Mouse (Mus musculus): ENCODE results near the gene Itgal.
A peak's percentile ranks its signal among the peaks of the same experiment; 100 is the strongest.
"Not testable (repeated sequence)": the region's sequence is repeated elsewhere in the genome, so short reads cannot be mapped to it uniquely, and the experiment has no call there.

The Itgal gene

DNA sequence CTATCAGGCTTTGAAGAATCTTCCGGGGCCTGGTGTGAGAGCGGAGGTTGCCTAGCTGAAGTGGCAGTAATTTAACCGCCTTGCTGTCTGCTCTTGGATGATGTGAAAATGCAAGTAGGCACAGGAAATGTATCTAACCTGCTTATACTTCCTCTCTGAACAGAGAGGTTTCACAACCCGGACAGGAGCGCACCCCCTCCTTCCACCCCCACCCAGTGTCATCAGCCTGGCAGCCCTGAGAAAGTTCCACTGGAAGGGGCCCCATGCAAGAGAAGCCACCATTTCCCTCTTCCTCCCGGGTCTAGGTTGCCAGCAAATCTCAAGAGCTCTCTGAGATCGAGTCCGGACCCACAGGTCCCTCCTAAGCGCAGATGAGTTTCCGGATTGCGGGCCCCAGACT, at the start of gene Itgal:
Itgal (plus strand) TSS at position 163 of the 400 bp plus-strand sequence.
- DNase-seq (ENCODE audit: low spot score in 2 of 2) = no peak

DNA sequence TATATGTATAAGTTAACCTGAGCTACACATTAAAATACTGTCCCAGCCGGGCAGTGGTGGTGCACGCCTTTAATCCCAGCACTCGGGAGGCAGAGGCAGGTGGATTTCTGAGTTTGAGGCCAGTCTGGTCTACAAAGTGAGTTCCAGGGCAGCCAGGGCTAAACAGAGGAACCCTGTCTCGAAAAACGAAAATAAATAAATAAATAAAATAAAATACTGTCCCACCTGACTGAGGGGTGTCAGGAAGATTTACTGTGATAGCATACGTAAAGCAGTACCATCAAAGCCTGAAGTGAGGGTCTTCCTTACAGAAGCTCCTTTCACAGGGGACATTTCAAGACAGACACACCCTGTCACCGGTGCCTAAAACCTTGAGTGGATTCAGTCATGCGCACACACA, 45.5 kb upstream of the Itgal start:
- DNase-seq (ENCODE audit: low spot score in 2 of 2) = not testable (repeated sequence)

DNA sequence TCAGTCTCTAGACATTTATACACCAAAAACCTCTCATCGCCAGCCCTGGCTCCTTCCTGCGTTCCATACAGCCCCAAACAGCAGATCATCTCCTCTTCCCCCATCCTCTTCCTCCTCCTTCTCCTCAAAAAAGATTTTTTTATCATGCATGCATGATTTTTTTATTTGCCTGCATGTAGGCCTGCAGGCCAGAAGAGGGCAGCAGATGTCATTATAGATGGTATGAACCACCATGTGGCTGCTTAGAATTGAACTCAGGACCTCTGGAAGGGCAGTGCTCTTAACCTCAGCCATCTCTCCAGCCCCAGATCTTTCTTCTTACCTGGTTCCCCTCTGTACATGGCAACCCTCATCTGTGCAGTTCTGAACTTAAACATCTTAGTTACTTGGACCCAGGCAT, 43.6 kb upstream of the Itgal start:
- no peak for DNase-seq (ENCODE audit: low spot score in 2 of 2)

DNA sequence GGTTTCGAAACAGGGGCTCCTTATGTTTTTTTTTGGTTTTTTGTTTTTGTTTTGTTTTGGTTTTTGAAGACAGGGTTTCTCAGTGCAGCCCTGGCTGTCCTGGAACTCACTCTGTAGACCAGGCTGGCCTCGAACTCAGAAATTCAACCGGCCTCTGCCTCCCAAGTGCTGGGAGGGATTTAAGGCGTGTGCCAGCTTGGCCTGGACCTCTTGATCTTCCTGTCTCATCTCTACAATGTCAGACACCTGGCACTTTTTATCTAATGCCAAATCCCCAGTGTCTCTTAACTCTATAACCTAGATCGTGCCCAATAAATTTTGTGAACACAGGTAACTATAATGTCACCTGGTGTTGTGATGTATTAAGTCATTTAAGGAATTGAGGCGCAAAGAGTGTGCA, 42.7 kb upstream of the Itgal start:
- DNase-seq (ENCODE audit: low spot score in 2 of 2) = no peak

DNA sequence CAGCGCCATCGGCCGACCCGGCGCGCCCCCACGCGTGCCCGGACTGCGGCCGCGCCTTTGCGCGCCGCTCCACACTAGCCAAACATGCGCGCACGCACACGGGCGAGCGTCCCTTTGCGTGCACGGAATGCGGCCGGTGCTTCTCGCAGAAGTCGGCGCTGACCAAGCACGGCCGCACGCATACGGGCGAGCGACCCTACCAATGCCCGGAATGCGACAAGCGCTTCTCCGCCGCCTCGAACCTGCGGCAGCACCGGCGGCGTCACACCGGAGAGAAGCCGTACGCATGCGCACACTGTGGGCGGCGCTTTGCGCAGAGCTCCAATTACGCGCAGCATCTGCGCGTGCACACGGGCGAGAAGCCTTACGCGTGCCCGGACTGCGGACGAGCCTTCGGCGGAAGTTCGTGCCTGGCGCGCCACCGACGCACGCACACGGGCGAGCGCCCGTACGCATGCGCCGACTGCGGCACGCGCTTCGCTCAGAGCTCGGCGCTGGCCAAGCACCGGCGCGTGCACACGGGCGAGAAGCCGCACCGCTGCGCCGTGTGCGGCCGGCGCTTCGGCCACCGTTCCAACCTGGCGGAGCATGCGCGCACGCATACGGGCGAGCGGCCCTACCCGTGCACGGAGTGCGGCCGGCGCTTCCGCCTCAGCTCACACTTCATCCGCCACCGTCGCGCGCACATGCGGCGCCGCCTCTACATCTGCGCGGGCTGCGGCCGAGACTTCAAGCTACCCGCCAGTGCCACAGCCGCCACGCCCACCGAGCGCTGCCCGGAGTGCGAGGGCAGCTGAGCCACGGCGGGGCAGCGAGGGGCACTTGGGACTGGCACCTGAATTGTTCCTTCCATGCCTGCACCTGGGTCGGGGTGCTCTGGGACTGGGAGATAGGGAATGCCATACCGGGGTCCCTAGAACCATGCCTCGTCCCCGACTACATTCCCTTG, 42.0 kb upstream of the Itgal start:
- DNase-seq (ENCODE audit: low spot score in 2 of 2) = peak; percentile 90 to 94

DNA sequence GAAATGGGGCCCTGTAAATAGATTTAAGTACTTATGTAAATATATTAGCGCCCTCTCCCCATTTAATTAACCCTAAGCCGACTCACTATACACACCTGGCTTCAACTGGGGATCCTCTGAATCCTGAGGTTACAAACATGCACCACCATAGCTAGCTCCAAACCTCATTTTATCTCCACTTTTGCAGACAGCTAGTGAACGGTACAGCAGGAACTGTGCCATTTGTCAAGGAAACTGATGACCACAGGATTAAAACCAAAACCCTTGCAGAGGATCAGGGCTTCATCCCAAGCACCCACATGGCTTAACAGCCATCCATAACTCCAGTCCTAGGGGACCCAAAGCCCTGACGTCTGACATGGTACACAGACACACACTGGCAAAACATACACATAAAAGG, 41.1 kb upstream of the Itgal start:
- DNase-seq (ENCODE audit: low spot score in 2 of 2) = no peak

DNA sequence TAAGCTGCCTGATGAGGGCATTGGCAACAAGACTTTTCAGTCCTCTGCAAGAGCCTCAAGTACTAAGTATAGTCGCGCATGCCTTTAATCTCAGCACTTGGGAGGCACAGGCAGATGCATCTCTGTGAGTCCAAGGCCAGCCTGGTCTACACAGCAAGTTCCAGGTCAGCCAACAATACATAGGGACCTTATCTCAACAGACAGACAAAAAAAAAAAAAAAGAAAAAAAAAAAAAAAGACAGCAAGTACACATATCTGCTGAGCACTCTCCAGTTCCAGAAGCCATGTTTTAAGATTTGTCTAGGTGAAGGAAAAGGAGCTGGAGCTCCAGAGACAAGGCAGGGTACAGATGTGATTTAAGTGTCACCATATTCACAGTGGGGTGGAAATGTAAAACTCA, 40.1 kb upstream of the Itgal start:
- DNase-seq (ENCODE audit: low spot score in 2 of 2) = no peak

DNA sequence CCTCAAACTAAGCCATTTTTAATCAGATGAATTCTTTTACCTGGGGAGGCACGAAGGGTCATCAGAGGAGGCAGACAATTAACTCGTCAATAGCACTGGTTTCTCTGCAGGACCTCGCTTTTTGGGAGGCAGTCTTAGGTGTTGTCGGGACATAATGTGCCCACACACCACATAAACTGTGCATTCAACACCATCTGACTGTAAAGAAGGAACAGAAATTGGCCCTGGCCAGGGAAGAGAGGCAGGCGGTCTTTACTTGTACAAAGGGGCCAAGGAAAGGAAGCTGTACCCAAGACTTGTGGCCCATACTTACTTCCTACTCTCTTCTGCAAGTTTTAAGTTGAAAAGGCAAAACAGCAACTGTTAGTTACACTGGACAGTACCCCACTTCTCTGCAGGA, 39.5 kb upstream of the Itgal start:
- DNase-seq (ENCODE audit: low spot score in 2 of 2) = no peak

DNA sequence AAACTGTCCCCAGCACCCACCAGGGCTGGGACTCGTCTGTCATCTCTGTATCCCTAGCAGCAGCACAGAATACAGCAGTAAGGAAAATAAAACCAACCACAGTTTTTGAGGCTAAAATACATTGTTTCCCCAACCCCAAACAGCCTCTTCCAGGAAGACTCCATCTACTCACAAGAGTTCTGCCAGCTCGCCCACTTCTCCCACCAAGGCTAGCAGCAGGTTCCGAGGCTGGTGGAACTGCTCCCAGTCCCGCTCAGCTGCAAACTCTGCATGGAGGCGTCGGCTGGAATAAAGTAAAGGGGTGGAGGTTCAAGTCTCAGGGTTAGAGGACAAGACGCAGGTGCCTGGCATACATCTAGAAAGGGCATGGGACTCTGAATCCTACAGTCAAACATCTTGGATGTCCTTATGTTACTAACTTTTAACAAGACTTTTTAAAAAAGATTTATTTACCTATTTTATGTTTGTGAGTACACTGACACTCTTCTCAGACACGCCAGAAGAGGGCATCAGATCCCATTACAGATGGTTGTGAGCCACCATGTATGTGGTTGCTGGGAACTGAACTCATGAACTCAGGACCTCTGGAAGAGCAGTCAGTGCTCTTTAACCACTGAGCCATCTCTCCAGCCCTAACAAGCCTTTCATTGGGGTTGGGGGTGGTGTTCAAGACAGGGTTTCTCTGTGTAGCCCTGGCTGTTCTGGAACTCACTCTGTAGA, 36.7 kb upstream of the Itgal start:
- DNase-seq (ENCODE audit: low spot score in 2 of 2) = no peak

DNA sequence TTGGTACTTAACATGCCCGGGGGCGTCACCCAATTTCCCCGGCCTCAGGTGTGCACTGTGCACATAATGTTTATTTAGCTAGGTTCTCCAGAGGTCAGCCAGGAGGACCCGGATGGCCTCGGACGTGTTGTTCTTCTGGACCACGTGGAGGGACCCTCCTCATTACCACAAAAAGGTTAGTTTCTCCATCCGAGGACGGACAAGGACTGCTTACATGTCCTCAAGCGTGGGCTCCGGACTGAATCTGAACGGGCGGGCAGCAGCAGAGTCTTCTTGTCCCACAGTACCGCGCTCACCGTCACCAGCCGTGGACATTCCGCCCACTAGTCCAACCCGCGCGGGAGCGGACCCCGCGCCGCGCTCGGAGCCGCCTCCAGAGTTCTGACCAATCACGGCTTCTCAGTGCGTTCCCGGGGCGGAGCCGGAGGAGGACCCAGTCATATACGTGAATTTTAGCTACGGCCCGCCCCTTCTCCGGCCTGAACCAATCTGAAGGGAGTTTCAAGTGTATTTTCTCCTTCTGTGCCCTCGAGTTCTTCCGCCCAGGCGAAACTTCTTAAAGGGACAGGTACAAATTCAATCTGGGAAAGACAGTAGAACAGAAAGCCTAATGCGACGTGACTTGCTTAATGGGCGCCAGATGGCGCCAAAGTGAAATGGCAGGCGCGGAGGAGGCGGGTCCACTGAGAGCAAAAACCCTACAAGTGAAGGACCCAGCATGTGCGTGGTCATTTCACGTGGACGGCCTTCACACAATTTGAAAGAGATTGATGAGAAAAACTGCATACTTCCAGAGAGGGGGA, 35.5 kb upstream of the Itgal start, which contains the start of gene Dctpp1:
Dctpp1 (minus strand) TSS at position 401 of the 803 bp plus-strand sequence.
- peak; percentile 96 to 97 for DNase-seq (ENCODE audit: low spot score in 2 of 2)

DNA sequence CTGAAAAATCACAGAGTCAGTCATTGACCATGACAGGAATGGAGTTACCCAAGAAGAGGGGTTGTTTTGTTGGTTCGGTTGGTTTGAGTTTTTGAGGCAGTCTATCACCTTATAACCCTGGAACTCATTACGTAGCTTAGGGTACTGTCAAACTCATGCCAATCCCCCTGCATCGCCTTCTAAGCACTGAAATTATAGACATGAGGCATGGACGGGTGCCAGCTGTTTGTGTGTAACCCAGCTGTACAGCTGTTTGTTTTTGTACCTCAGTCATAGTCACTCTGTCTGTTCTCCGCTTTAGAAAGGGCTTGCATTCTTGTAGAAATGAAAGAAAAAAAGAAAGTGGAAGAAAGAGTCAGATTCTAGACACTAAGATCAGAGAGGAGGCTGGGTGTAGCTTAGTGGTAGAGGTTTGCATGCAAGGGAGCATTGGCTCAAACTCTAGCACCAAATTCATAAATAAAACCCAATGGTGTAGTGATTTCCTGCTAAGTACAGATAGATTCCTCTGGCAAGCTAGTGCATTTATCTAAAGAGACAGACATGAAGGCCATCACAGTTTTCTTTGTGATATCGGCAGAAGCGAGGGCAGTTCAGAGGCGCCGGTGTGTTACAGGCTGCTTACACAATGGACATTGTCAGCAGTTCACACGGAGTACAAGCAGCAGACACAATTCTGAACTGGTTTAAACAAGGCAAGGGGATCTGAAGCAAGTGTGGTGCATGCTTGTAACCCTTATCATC, 33.7 kb upstream of the Itgal start:
- no peak for DNase-seq (ENCODE audit: low spot score in 2 of 2)

DNA sequence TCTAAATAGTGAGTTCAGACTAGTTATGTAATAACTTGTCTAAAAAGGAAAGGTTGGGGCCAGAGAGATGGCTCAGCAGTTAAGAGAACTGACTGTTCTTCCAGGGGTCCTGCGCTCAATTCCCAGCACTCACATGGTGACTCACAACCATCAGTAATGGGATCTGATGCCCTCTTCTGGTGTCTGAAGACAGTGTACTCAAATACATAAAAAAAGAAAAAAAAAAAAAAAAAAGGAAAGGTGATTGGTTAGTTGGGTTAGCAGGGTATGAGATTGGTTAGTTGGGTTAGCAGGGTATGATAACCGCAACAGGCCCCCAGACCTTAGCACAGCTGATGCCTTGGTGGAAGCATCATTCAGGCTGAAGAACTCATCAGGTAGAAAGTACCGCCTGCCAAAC, 32.5 kb upstream of the Itgal start:
- no peak for DNase-seq (ENCODE audit: low spot score in 2 of 2)

DNA sequence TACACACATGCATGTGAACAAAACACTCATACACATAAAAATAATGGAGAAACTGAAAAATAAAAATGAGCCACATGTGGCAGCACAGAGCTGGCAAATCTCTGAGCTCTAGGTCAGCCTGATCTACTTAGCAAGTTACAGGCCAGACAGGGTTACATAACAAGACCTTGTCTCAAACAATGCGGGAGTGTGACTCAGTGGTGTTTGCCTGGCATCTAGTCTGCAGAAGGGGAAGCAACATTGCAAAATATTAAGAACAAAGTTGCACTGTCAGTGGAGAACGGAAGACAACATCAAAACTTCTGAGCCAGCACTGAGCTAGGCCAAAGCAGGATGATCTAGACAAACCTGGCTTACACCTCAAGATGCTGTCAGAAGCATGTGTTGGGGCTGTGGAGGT, 25.8 kb upstream of the Itgal start:
- no peak for DNase-seq (ENCODE audit: low spot score in 2 of 2)

DNA sequence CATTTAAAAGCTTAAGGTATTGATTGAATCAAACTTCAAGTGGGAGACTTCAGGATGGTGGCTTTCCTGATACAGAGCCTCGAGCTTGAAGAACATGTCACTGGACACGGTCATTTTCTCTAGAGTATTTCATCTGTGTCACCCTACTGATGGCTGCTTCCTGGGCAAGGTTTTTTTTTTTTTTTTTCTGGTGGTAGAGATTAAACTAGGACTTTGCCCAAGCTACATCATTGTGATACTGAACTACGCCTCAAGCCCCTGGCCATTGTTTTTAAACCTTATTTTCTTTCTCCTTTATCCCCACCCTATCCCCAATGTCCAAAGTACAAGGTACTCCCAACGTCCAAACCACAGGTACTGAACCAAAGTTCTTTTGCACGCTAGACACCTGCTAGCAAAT, 25.4 kb upstream of the Itgal start:
- DNase-seq (ENCODE audit: low spot score in 2 of 2) = no peak

DNA sequence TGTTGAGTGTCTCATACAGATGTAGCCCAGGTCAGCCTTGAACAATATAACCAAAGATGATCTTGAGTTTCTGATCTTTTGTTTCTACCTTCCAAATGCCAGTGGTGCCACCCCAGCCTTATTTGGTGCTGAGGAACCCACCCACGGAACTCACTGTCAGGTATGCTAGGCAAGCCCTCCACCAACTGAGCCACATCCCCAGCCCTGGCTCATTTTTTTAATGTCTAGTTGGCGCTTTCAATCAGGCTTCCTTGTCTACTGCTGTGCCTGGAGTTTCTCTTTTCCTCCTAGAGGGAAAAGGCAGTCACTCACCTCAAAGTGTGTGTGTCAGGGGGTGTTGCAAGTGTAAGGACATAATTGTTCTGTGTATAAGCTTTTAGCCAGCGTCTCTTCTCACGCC, 25.0 kb upstream of the Itgal start:
- DNase-seq (ENCODE audit: low spot score in 2 of 2) = no peak

DNA sequence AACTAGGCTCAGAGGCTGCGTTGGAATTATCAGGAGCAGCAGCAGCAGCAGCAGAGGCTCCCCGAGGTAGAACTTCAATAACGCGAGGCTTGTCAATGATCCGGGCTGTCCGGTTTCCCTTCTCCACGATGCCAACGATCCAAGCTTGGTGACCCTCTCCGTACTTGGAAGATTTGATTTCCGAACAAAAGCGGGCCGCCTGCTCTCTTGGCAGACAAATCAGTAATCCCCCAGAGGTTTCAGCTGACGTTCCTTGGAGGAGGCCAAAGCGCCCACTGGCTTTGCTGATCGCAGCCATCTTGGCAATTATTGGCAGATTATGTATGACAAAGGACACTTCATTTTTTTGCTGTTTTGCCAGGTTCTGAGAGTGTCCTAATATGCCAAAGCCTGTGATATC, 23.5 kb upstream of the Itgal start:
- DNase-seq (ENCODE audit: low spot score in 2 of 2) = peak in 1 of 2 experiments; percentile 43

DNA sequence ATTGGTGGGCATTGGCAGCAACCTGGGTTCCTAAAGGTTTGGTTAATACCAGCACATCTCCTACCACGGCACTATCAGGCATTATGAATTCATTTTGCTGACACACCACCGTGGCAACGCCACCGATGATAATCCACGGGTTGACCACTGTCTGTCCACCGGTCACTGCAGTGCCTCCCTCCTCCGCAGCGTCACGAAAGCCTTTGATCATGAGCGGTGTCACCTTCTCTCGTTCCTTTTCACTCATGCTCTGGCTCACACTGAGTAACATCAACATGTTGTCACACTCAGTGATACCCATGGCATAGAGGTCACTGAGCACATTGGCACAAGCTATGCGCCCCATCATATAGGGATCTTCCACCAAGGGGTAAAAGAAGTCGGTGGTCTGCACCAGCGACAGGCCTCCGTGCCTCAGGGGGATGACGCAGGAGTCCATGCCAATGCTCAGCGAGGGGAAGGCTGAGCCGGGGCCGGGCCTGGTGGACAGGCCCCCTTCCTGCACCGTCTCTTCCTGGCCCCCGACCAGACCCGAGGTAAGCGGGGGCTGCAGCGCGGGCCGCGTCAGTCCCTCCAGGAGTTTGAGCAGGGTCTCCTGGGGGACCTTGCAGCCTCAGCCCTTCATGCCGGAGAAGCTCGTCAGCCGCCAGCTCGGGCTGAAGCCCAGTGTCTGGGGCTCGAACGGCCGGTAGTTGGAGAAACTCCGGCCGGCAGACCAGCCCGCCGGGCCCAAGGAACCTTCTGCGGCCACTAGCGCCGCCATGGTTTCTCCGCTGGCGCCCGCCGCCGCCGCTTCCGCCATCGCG, 22.7 kb upstream of the Itgal start:
- no peak for DNase-seq (ENCODE audit: low spot score in 2 of 2)

DNA sequence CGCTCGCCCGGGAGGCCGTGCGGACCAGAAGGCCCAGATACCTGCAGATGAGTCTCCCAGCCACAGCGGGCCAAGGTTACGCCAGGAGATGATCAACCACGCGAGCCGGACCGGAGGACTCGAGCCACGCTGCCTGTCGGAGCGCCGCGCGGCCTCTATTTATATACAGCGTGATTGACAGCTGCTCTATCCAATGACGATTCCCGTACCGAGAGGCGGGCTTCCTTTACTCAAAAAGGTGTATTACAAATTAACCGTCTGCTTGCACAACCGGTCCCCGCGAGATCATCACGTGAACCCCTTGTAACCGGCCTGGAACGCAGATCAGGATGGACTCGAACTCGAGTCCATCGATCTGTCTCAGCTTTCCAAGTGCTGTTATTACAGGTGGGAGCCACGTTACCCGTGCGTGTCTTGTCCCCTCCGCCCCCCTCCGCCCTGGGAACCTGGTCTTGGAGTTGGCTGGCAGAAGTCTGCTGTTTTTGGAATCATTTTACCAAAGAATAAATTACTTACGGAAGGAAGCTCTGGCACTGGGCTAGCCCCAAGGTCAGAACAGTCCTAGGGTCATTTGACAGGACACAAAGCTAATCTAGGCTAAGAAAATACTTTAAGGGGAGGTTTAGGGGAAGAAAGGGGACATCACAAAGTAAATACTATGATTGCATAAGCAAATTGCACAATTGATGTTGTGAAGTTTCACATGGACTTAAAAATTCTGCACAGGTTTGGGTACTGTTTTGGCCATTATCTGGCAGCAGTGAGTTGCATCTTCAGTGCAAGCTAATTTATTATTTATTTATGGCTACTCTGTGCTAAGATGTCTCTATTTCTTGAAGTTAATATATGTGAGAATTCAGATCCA, 21.9 kb upstream of the Itgal start, which contains the start of gene Sephs2:
Sephs2 (minus strand) TSS at position 131 of the 865 bp plus-strand sequence.
- peak; percentile 95 to 97 for DNase-seq (ENCODE audit: low spot score in 2 of 2)

DNA sequence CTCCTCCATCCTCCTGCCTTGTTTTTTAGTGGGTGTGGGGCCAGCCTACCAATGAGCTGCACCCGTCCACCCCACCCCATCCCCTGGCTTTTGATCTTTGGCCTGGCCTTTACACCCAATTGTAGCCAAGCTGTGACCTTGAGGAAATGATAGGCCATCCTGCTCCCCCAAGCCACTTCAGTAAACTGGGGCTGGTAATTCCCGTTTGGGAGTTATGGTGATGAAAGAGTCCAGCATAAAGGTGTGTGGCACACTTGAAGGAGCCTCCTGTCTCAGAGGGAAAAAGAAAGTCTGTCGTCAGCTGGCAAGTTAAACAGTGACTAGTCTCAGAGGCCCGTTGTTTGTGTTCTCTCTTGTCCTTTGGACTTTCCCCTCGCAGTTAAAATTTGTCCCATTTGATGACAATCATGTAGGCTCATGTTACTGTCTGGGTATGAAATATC, 19.5 kb upstream of the Itgal start:
- no peak for DNase-seq (ENCODE audit: low spot score in 2 of 2)
